Mouse (Mus musculus): Measurements from ENCODE around the gene Sem1.
"Not testable (repeated sequence)": the region's sequence is repeated elsewhere in the genome, so short reads cannot be mapped to it uniquely, and the experiment has no call there.

Gene Sem1

DNA sequence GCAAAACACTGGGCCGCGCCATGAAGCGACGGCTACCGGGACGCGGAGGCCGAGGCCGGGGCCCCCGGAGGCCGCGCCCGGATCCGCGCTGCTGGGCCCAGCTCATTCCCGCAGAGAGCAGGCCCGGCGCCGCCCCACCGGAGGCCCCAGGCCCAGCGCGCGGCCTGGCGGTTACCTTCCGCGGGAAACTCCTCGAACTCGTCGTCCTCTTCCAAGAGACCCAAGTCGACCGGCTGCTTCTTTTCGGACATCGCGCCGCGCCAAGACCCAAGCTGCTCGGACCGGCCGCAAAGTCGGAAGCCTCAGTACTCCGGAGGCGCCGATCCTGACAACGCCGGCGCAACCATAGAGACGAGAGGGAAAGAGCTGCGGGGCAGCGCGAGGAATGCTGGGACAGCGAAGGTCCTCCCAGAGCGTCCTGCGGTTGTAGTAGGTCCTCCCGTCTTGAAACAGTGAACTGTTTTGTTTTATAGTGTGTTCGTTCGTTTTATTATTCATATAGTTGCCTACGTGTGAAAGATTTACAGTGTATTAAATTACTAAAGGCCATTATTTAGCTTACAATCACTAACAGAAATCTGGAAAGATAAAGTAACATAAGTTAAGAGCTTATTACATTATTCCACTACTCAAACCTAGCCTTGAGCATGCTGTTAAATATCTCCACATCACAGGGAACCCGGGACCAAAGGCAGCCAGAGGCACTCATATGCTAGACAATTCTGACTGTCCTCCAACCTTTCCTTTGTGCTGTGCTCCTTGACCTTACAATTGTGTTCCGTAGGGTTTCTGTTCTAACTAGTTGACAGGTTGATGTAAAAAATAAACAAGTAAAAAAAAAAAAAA lies at the start of gene Sem1:
Sem1 (minus strand) TSS at position 360 of the 846 bp plus-strand sequence.
- peak; percentile 87 for DNase-seq

DNA sequence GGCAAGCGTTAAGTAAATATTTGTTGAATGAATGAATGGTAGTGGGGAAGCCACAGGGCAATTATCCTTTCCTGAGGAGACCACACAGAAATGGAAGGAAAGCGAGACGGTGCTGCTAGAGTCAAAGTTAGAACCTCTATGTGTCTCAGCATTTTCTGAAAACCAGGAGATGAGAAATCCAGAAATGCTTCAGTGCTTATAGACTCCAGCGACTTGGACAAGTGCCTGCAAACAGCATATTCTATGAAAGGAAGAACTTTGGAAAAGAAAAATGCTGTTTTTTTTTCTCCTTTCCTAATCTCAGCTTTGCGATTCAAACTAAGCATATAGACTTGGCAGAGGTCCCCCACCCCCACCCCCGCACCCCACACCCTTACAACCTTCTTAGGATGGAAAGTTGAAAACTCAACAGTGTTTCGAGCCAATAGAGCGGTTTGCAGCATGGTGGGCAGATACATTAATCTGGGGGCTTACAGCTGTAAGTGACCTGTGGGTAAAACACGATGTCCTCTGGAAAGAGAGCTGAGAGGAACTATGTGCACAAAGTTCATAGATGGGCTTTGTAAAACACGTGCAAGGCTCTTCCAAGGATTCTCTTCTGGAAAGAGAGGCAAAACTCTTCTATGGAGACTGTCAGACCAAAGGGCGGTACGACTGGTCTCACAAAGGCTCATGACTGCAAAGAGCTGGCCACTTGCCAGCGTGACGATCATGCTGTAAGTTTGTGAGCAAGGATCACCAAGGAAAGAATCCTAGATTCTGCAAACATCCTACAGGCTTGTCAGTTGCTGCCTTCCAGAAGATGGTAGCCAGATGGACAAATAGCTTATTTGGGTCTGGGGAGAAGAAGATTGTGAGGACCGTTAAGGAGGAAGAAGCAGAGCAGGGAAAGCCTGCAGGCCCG lies 44.6 kb upstream of the Sem1 start:
- DNase-seq: no peak

DNA sequence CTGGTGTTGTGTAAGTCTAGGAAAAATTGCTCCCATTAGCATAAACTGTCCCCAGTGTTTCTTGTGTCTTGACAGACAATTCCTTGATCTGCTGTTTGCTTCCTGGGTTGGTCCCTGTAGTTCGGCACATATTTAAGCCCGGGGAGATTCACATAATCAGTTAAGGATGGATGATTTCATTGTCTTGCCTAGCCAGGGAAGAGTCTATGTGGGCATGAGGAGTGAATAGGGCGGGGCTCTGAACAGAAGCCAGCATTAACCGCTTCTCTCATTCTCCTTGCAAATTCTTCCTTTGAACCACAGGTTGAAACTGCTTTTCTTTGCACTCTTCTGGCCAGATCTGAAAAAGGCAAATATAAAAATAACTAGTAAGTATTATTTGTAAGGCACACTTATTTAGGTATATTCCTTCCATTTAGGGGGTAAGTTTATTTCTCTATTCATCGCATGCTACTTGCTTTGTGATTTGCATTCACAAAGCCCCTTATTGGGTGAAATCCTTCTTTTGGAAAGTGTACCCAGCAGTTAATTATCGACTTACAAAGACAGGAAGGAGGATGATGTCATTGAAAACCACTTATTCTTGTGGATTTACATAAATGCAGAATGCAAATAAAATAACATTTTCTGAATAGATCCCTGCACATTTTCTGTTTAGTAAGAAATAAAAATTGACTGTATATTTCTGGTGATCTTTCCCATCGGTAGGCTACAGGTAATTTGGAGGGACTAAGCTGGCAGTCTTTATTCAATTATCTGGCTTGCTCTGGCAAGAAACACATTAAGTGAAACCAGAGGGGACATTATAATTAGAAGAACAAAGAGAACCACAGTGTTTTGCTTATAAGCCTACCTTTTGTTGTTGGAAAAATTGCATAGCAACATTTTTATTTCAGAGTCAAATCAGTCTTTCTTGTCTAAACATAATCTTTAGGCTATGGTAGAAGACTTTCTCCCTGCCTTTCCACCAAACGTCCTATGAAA lies 25.4 kb upstream of the Sem1 start:
- no peak for DNase-seq

DNA sequence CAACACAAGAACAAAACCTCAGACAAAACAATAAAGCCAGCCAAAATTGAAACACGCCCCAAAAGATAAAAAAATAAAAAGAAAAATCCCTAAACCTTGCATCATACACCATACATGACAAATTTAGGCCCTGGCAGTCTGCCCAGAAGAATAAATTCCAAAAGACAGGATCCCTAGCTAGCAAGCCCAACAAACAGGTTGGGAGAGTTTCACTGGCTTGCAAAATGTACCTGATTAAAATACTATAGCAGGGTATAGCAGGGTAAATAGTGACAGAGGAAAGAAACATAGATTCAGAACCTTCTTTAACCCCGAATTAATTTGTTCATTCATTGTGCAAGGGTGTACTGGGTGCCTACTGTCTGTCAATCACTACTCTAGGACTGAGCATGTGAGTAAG lies 7.8 kb upstream of the Sem1 start:
- DNase-seq: no peak

- no peak for DNase-seq
Measured at GRCm38 (mm10) chr6:6581849-6582248, 3.4 kb upstream of the Sem1 start.

GRCm38 (mm10) chr6:6577741-6578284 lies 650 bp downstream of the Sem1 start:
- no peak for DNase-seq

- no peak for DNase-seq
Measured at GRCm38 (mm10) chr6:6577291-6577690, 1.2 kb downstream of the Sem1 start.

- DNase-seq: no peak
Measured at GRCm38 (mm10) chr6:6575796-6576195, 2.7 kb downstream of the Sem1 start.

- DNase-seq: no peak
Measured at GRCm38 (mm10) chr6:6568436-6568835, 10.0 kb downstream of the Sem1 start.

DNA sequence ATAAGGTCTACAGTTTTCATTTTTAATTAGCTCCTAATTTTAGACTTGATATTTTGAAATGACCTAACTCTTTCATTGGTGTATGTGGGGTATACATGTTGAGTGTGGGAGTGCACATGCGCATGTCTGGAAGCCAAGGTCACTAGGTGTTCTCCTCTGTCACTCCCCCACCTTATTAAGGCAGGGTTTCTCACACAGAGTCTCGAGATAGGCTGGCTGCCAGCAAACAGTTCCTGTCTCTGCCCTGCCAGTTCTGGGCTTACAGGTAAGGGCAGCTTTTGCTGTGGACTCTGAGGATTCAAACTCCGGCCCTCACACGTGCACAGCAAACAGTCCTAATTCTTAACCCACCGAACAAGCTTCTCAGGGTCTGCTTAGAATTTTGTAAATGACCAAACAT lies 14.8 kb downstream of the Sem1 start:
- DNase-seq: no peak

- no peak for DNase-seq
Measured at GRCm38 (mm10) chr6:6562716-6563115, 15.7 kb downstream of the Sem1 start.

GRCm38 (mm10) chr6:6557647-6558046 lies 20.8 kb downstream of the Sem1 start:
- no peak for DNase-seq

- DNase-seq: no peak
Measured at GRCm38 (mm10) chr6:6552006-6552405, 26.5 kb downstream of the Sem1 start.

DNA sequence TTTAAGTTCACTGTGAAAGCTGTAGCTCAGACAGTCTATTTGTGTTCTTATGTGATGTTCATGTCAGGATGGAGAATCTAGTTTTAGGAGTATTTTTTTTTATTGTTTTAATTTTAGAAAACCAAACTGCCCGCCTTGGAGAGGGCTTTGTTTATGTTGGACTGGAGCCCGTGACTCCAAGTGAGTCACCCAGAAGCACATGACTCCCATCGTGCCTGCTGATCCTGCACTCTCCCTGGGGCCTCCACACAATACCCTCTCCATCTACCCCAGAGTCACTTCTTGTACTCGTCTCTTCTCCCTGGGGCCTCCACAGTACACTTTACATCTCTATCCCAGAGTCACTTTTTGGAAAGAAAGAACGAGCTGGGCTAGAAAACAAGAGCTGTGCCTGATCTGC lies 30.5 kb downstream of the Sem1 start:
- no peak for DNase-seq

- DNase-seq: no peak
Measured at GRCm38 (mm10) chr6:6544255-6544645, 34.2 kb downstream of the Sem1 start.

GRCm38 (mm10) chr6:6543606-6544254 lies 34.7 kb downstream of the Sem1 start:
- DNase-seq: no peak

GRCm38 (mm10) chr6:6542133-6542532 lies 36.3 kb downstream of the Sem1 start:
- no peak for DNase-seq

GRCm38 (mm10) chr6:6536781-6537466 lies 41.5 kb downstream of the Sem1 start:
- DNase-seq: no peak

GRCm38 (mm10) chr6:6536359-6536758 lies 42.1 kb downstream of the Sem1 start:
- DNase-seq: not testable (repeated sequence)

All from thymus, postnatal 25 days (tissue).